Mouse (Mus musculus) embryo, embryonic 9.5 days (tissue): ENCODE data around the gene Rpl13a.

Experiments
- DNase-seq: peaks from one replicate; pipeline ENCODE4 v3.0.0-alpha.2; 2017; ENCODE audit errors: extremely low spot score

Rpl13a gene

DNA sequence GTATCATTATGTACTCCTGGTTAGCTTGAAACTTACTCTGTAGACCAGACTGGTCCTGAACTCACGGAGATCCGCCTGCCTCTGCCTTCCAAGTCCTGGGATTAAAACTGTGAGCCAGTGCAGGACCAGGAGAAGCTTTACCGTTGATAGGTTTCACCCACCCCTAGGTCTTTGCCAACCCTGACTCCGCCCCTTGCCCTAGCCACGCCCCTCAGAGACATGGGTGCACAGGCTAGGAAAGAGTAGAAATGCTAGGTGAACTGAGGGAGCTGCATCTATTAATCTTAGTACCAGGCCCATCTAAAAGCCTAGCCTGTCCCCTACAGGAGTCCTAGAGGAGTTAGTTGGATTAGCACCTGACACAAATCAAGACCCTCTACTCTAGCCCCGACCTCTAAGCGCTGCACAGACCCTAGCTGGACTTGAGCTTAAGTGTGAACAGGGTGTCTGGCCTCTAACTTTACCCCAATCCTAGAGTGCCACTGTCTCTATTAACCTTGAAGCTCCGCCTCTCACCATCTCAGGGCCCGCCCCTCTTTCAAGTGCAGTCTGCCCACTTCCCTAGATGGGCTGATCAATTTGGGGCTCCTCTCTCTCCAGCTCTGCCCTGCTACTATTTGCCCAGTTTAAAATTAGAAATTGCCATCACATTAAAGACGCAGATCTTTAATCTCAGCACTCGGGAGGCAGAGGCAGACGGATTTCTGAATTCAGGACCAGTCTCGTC is 38.1 kb downstream of the Rpl13a start:
- no peak for DNase-seq

- no peak for DNase-seq
These were observed 40.0 kb downstream of the Rpl13a start for GRCm38 (mm10) chr7:45088597-45088996.

DNA sequence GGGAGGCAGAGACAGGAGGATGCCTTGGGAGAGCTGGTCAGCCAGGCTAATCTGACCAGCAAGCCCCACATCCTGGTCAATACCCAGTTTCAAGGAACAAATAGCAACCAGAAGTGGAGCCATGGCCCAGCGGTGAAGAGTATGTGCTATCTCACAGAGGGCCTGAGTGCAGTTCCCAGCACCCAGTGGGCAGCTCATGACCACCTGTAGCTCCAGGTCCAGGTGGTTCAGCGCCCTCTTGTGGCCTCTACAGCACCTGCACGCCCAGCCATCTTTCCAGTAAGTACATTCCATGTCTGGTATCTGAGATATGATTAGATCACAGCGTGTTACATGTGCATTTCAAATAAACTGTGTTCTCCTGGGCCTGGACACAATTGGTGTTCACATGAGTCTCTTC is 42.5 kb downstream of the Rpl13a start:
- no peak for DNase-seq

DNA sequence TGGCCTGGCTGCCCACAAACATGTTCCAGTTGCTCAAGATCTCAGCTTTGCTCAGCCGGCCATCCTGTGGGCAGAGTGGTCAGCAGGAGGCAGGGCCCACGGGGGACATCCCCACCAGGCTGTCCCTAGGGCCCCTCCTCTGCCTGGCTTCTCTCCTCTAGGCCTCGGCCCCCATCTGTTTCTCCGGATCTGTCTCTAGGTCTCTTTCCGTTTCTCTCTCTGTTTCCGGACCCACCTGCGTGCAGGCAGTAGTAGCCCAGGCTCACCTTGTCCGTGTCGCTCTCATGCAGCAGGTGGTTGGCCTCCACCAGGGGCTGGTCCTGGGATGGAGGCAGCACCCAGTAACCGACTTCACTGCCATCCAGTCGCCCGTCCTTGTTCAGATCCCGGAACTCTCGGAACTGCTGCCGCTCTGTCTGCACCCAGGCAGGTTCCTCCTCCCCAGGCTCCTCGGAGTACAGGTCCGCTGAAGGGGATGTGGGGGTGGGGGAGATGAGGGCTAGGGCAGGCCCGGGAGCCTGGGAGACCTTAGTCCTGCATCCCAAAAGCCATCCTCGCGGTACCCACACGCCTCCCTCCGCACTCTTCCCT is 45.2 kb downstream of the Rpl13a start:
- no peak for DNase-seq

DNA sequence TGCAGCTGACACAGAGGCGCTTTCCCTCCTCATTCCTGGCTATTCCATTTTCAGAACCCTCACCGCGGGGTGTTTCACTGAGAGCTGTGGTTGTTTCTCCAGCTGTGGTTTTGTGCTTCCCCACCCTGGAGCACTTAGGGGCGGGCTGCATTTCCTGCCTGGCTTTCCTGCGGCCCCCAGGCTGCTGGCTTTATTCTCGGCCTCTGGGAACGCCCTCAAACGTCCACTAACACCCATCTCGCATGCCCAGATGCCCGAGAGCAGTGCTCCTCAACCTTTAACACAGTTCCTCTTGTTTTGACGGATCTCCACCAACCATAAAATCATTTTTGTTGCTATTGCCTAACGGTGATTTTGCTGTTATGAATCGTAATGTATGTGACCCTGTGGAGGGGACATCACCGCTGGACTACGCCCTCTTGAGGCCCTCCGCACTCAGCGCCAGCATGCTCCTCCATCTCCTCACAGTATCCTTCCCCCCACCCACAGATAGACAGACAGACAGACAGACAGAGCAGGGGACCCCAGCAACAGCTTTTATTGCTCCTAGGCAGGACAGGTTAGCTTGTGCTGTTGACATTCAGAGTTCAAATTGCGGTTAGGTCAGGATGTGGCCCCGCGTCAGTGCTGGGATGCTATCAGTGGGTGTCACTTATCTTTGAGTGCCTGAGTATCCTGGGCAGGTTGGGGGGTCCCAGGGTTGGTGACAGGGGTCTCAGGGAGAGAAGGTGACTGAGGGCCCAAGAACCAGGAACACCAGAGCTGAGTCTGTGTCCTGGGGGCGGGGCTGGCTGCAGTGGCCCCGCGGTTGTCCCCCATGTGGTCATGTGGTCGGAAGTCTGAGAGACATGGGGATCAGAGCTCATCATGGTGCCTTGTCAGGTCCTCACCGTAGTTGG is 45.9 kb downstream of the Rpl13a start:
- DNase-seq: no peak

GRCm38 (mm10) chr7:45081016-45081415 is 47.5 kb downstream of the Rpl13a start:
- no peak for DNase-seq

DNA sequence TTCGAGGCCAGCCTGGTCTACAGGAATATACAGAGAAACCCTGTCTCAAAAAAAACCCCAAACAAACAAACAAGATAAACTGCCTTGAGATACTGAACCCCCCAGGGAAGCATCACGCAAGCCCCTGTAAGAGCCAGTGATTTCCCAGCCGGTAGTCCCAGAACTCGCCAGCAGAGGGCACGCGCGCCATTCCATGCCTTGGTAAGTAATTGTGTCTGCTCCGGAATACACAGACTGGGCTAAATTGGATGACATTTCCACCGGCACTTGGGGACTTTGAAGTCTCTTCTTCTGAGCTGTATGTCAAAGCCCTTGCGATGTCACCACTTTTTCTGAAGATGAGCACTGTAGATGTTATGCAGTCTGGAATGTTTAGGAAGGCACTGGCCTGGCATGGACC is 48.7 kb downstream of the Rpl13a start:
- peak; percentile 92 for DNase-seq

DNA sequence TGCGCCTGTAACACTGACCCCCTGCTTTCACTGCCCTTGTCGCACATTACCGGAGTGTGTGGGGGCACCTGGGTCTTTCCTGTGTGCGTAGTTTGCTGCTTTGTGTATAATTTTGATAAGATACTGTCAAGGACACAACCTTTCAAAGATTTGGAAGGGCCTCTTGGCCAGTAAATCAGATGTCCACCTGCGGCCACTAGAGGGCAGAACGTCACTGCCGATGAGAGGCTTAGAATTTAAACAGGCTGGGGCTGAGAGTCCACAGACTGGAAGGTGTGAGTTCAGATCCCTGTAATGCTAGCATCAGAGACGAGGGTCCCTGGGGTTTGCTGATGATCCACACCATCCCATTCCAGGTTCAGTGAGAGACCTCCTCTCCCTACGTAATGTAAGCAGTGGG is 50.0 kb downstream of the Rpl13a start:
- DNase-seq: peak; percentile 71

- DNase-seq: no peak
These were observed 50.7 kb downstream of the Rpl13a start for GRCm38 (mm10) chr7:45077829-45078228.

DNA sequence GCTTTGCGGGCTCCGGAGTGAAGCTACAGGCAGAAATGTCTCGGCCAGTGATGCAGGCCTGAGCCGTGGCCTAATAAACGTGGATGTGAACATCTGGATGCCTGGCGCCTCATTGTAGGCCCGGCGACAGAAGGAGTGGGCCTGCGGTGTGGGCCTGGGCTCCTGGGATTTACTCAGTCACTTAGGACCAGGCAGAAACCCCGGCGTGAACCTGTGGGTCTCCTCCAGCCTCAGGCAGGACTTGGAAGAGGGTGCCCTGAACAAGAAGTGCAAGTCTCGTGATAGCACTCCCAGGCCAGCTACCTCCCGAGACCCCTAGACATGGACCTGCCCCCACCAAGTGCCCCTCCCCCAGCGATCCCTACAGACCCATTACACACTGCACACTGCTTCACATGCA is 51.2 kb downstream of the Rpl13a start:
- no peak for DNase-seq

GRCm38 (mm10) chr7:45076501-45076900 is 52.1 kb downstream of the Rpl13a start:
- DNase-seq: no peak
